Mouse (Mus musculus): ENCODE data around the gene Ces4a. TPM values are rescaled to one million over a fixed set of nuclear protein-coding genes. Genes with fewer than 3 reads are reported as not detected.
A peak's percentile ranks its signal among the peaks of the same experiment; 100 is the strongest.

Ces4a gene
- total and polyA plus RNA-seq, 2 experiments from 2014 or later, result not detected

DNA sequence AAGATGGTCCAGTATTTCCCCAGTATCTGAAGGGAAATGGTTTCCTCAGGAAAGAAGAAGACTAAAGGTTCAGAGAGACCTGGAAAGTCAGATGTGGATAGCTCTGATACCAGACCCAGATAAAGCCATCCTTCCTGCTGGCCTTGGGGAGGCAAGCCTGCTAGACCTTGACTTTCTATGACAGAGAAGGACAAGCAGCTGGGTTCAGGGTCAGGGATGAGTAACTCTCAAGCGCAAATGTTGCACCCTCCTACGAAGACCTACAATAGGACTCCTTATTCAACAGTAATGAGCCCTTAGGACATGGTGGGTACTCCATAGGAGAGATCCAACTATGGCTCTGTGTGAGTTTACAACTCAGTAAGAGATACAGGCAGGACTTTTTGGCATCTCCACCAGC, 33.6 kb downstream of the Ces4a start:
- H3K9ac ChIP-seq (replicated peaks; ENCODE audit: low read length, poor library complexity, severe bottlenecking), result no peak overlapping the region
- H3K36me3 ChIP-seq (ENCODE audit: insufficient read depth, low read length), result no peaks in the 10 kb centered on the region
- no peak for DNase-seq (ENCODE audit: low spot score)
- no peak for TF ChIP-seq CTCF (IDR thresholded peaks at IDR 0.05)
- WGBS, result 82% methylated on average over 2 of the region's 2 CpGs
- H3K27me3 ChIP-seq (ENCODE audit: insufficient read depth, low read length), result no peaks in the 10 kb centered on the region
- H3K4me3 ChIP-seq (ENCODE audit: low read depth, low read length), result no peak overlapping the region
- ATAC-seq (ENCODE audit: low FRiP score), result no peak
- H3K27ac ChIP-seq (ENCODE audit: low read depth, low read length), result no peak overlapping the region
- no peak overlapping the region for H3K4me2 ChIP-seq (ENCODE audit: low read depth, low read length, poor library complexity, severe bottlenecking)
- H3K9me3 ChIP-seq (ENCODE audit: low read length), result no peaks in the 10 kb centered on the region
- H3K4me1 ChIP-seq (ENCODE audit: insufficient read depth, low read length), result no peaks in the 10 kb centered on the region

DNA sequence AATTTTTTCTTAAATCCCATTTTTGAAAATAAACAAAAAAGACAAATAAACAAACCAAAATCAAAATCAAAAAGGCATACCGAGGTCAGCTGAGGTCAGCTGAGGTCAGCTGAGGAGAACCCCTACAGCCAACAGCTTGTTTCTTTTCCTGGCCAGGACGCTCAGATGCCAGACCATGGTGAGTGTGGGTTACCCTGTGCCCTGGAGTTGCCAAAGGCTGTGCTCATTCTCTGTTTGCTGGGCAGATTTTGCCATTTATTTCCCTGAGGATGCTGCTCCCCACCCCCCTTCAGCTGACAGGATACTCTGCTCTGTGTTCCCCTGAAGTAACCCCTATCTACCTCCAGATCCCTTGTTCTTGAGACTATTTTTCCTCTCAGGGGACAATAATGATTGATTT, 35.5 kb downstream of the Ces4a start:
- 80% methylated on average over 2 of the region's 2 CpGs for WGBS
- H3K4me1 ChIP-seq (ENCODE audit: insufficient read depth, low read length), result no peaks in the 10 kb centered on the region
- no peaks in the 10 kb centered on the region for H3K27me3 ChIP-seq (ENCODE audit: insufficient read depth, low read length)
- no peak overlapping the region for H3K4me2 ChIP-seq (ENCODE audit: low read depth, low read length, poor library complexity, severe bottlenecking)
- H3K9me3 ChIP-seq (ENCODE audit: low read length), result no peaks in the 10 kb centered on the region
- H3K4me3 ChIP-seq (ENCODE audit: low read depth, low read length), result no peak overlapping the region
- no peak overlapping the region for H3K9ac ChIP-seq (replicated peaks; ENCODE audit: low read length, poor library complexity, severe bottlenecking)
- ATAC-seq (ENCODE audit: low FRiP score) (no peak), DNase-seq (ENCODE audit: low spot score) (no peak)
- no peaks in the 10 kb centered on the region for H3K36me3 ChIP-seq (ENCODE audit: insufficient read depth, low read length)
- no peak overlapping the region for H3K27ac ChIP-seq (ENCODE audit: low read depth, low read length)
- no peak for TF ChIP-seq CTCF (IDR thresholded peaks at IDR 0.05)

DNA sequence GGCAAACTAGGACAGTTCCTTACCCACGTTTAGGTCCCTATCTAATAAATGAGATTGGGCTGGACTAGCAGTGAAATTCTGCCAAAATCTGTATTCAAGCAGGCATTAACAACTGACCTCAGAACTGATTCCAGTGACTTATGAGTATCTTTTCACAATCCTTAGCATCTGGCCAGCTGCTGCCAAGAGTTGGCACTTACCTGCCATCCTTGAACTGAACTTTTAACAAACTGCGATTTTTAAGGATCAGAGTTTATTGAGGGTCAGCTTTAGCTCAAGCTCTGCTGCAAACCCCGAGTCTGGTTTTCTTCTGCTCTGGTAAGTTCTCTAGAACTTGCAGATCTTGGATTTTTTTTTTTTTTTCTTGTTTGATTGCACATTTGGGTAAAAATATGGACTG, 38.0 kb downstream of the Ces4a start:
- no peaks in the 10 kb centered on the region for H3K27me3 ChIP-seq (ENCODE audit: insufficient read depth, low read length)
- ATAC-seq (ENCODE audit: low FRiP score), result no peak
- H3K4me3 ChIP-seq (ENCODE audit: low read depth, low read length), result no peak overlapping the region
- H3K9me3 ChIP-seq (ENCODE audit: low read length), result no peaks in the 10 kb centered on the region
- H3K4me1 ChIP-seq (ENCODE audit: insufficient read depth, low read length), result 0 out of 2 replicates have a peak, but pooled peaks cover 3% of the 10 kb centered on the region
- WGBS, result 54% methylated on average over 3 of the region's 3 CpGs
- no peak for DNase-seq (ENCODE audit: low spot score)
- H3K27ac ChIP-seq (ENCODE audit: low read depth, low read length), result no peak overlapping the region
- H3K4me2 ChIP-seq (ENCODE audit: low read depth, low read length, poor library complexity, severe bottlenecking), result peak overlapping the region; percentile 55
- no peak overlapping the region for H3K9ac ChIP-seq (replicated peaks; ENCODE audit: low read length, poor library complexity, severe bottlenecking)
- H3K36me3 ChIP-seq (ENCODE audit: insufficient read depth, low read length), result no peaks in the 10 kb centered on the region
- TF ChIP-seq CTCF (IDR thresholded peaks at IDR 0.05), result no peak

DNA sequence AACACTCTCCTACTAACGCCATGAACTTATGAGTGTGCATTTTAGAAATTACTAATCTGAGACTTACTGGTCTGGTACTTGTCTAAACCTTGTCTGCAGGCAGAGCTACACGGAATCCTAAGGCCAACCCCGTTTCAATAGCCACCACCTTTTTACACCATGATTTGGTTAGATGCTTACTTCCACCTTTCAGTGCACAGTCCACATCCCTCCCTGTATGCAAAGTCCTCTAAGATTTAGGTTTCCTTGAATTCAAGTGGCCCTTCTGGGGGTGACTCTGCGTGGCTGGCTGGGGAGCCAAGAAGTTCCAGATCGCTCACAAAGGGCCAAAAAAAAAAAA, 38.4 kb downstream of the Ces4a start:
- Histone ChIP-seq H3K4me1 (ENCODE audit: insufficient read depth, low read length) (0 out of 2 replicates have a peak, but pooled peaks cover 3% of the 10 kb centered on the region), H3K27me3 (ENCODE audit: insufficient read depth, low read length) (no peaks in the 10 kb centered on the region), H3K27ac (ENCODE audit: low read depth, low read length) (peak overlapping the region; percentile 83; the same call in 1 of the 2 replicates), H3K9ac (replicated peaks; ENCODE audit: low read length, poor library complexity, severe bottlenecking) (no peak overlapping the region), H3K9me3 (ENCODE audit: low read length) (no peaks in the 10 kb centered on the region), H3K36me3 (ENCODE audit: insufficient read depth, low read length) (no peaks in the 10 kb centered on the region), H3K4me3 (ENCODE audit: low read depth, low read length) (peak overlapping the region; percentile 78), H3K4me2 (ENCODE audit: low read depth, low read length, poor library complexity, severe bottlenecking) (peak overlapping the region; percentile 55)
- no peak for DNase-seq (ENCODE audit: low spot score)
- ATAC-seq (ENCODE audit: low FRiP score), result no peak; the same call in 1 of the 2 replicates
- WGBS, result 3% methylated on average over 5 of the region's 5 CpGs
- TF ChIP-seq CTCF (IDR thresholded peaks at IDR 0.05), result no peak

DNA sequence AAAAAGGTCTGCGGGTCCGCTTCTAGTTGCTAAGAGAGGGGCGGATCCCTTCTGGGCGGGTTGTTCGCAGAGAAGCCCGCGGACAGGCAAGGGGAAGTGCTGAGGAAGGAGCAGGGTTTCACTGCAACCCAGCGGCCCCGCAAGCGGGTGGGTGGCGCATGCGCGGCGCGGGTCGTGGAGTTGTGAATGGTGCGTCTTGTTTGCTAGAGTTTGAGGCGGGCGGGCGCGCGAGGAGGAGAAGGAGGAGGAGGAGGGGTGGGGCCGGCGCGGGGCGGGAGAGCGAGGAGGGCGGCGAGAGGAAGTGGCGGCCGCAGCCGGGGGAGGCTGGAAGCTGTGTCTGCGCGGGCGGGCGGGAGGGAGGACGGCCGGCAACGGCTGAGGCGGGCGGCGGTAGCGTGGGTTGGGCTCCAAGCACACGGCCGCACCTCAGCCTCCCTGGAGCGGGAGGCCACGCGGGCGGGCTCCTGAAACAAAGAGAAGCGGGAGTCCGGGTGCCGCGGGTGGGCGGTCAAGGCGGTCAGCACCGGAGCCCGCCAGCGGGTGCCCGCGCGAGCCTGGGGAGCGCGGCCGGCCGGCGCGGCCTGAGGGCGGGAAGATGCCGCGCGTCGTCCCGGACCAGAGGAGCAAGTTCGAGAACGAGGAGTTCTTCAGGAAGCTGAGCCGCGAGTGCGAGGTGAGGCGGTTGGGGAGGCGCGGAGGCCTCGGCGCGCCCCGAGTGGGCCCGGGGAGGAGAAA, 38.9 kb downstream of the Ces4a start, which contains the start of gene Cbfb:
TSS of gene Cbfb (plus strand) at position 294 of the 735 bp plus-strand sequence.
- 0% methylated on average over 46 of the region's 86 CpGs for WGBS
- Histone ChIP-seq H3K4me1 (ENCODE audit: insufficient read depth, low read length) (0 out of 2 replicates have a peak, but pooled peaks cover 3% of the 10 kb centered on the region), H3K4me3 (ENCODE audit: low read depth, low read length) (peak within 1 kb of the TSS; percentile 78), H3K4me2 (ENCODE audit: low read depth, low read length, poor library complexity, severe bottlenecking) (peak within 1 kb of the TSS; percentile 55), H3K27ac (ENCODE audit: low read depth, low read length) (peak within 1 kb of the TSS; percentile 83), H3K36me3 (ENCODE audit: insufficient read depth, low read length) (no peaks in the 10 kb centered on the region), H3K9ac (replicated peaks; ENCODE audit: low read length, poor library complexity, severe bottlenecking) (peak within 1 kb of the TSS; percentile 77), H3K27me3 (ENCODE audit: insufficient read depth, low read length) (no peaks in the 10 kb centered on the region), H3K9me3 (ENCODE audit: low read length) (no peaks in the 10 kb centered on the region)
- ATAC-seq (ENCODE audit: low FRiP score) (peak; percentile 93), DNase-seq (ENCODE audit: low spot score) (peak; percentile 96)
- no peak for TF ChIP-seq CTCF (IDR thresholded peaks at IDR 0.05)
